Mouse (Mus musculus) cerebellum, adult 9-11 months (tissue): ENCODE data around the gene Hmga2.
"Not testable (repeated sequence)": the region's sequence is repeated elsewhere in the genome, so short reads cannot be mapped to it uniquely, and the experiment has no call there.

Experiments used
- DNase-seq: peaks from one replicate; pipeline ENCODE4 v3.0.0; 2022

Hmga2 gene

GRCm38 (mm10) chr10:120338841-120339240, 137.4 kb downstream of the Hmga2 start:
- DNase-seq = no peak

GRCm38 (mm10) chr10:120338431-120338830, 137.8 kb downstream of the Hmga2 start:
- DNase-seq = not testable (repeated sequence)

GRCm38 (mm10) chr10:120327946-120328345, 148.3 kb downstream of the Hmga2 start:
- DNase-seq = no peak

GRCm38 (mm10) chr10:120323584-120324203, 152.6 kb downstream of the Hmga2 start:
- no peak for DNase-seq

GRCm38 (mm10) chr10:120322815-120323214, 153.5 kb downstream of the Hmga2 start:
- DNase-seq = no peak

GRCm38 (mm10) chr10:120319614-120320013, 156.7 kb downstream of the Hmga2 start:
- DNase-seq = no peak
